Mouse (Mus musculus): ENCODE measurements around the gene Rpl11.
A peak's percentile ranks its signal among the peaks of the same experiment; 100 is the strongest.
"Not testable (repeated sequence)": the region's sequence is repeated elsewhere in the genome, so short reads cannot be mapped to it uniquely, and the experiment has no call there.

Rpl11 gene

DNA sequence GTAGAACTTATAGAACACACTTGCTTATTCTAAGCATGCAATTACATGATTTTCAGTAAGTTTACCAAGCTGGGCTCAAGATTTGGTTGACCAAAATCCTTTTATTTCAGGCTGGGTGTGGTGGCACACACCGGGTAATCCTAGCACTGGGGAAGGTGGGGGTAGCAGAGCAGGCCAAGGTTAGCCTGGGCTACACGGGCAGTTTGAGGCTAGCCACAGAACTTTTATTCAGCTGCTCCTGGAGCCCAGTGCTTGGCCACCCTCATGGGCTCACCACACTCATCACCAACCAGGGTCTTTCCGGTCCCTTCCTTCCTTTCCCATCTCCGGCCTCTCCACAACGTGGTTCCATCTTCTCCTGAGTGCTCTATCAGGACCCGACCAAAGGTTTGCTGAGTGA lies 17.4 kb upstream of the Rpl11 start:
- no peak for DNase-seq (ENCODE audit: low spot score)

DNA sequence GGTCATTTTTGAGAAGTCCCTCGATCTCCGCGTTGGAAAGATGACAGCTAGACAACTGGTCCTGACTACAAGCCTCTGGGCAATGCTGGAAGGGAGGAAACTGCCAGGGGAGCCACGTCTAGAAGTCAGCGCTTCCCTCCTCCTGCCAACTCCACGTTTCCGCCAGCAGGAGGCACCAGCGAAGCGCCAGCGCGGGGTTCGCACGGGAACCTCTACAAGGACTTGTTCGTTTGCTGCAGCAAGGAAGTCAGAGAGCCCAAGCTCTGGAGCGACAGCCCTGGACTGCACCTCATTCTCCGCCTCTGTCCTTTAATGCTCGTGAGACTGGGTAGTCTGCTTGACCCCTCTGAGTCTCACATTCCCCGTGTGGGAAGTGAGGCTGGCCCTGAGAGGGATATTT lies 16.7 kb upstream of the Rpl11 start:
- DNase-seq (ENCODE audit: low spot score): peak; percentile 85

DNA sequence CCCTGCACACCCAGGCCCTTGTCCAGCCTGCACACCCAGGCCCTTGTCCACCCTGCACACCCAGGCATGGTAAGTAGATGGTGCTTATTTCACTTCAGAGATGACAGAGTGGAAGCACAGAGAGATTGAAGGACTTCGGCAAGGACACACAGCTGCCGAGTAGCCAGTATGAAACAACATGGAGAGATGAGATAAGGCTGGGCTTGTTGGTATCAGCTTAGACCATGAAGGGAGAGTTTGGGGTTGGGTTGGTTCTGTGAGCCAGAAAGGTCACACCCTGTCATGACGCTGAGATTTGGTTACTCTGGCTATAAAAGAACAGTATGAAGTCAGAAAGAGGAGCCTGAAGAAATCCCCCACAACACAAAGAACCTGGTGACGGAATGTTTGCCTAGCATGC lies 16.1 kb upstream of the Rpl11 start:
- no peak for DNase-seq (ENCODE audit: low spot score)

DNA sequence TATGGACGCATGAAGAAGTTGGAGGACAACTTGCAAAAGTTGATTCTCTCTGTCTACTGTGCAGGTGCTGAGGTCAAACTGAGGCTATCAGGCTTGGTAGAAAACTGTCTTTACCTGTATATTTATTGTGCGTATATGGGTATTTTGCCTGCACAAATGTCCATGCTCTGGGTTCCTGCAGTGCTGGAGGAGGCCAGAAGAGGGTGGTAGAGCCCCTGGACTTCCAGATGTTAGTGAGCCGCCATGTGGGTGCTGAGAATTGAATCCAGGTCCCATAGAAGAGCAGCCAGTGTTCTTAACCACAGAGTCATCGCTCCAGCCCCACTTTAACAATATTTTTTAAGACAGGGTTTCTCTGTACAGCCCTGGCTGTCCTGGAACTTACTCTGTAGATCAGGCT lies 9.9 kb upstream of the Rpl11 start:
- no peak for DNase-seq (ENCODE audit: low spot score)

DNA sequence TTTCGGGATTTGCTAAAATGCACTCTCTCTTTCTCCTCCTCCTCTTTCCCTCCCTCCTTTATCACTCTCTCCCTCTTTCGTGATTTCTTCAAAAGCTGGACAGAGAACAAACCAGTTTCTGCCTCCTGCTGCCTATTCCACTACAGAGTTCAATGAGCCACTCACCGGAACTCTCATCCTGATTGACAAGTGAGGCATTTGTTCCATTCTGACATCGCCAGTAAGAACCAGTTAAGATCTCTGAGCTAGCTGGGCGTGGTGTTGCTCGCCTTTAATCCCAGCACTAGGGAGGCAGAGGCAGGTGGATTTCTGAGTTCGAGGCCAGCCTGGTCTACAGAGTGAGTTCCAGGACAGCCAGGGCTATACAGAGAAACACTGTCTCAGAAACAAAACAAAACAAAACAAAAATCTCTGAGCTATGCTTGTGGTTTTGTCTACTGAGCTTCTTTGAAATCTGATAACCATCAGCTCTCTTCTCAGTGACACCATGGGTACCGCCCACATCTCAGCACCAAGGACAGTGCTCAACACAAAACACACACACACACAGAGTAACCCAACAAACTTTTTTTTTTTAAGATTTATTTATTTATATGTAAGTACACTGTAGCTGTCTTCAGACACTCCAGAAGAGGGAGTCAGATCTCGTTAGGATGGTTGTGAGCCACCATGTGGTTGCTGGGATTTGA lies 6.7 kb upstream of the Rpl11 start:
- DNase-seq (ENCODE audit: low spot score): not testable (repeated sequence)

DNA sequence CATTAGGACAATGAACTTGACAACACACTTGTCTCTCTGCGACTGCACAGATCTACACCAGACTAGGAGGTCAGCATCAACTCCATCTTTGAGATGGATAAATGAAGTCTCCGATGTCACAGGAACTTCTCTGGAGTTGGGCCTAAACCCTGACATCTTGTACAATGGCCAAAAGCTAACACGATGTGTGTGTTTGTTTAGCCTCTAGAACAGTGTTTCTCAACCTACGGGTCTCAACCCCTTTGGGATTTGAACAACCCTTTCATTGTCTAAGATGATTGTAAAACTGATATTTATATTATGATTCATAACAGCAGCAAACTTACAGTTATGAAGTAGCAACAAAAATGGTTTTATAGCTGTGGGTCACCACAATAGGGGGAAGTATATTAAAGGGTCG lies 4.7 kb upstream of the Rpl11 start:
- no peak for DNase-seq (ENCODE audit: low spot score)

DNA sequence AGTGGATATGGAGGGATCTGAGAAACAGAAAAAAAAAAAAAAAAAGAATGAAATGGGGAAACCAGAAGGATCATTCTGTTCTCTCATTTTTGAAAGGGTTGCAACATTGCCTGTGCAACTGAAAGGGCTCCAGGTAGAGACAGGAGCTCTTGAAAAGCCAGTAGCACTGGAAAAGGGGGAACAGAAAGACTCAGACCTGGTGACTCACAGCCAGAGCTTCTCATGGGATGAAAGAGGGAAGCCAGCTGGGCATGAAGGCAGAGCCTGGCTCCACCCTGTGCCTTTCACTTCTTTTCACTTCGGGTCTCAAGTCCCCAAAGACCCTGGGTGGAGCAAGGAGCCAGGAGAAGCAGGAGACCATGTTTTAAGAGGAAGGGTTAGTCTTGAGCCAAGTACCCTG lies 2.8 kb upstream of the Rpl11 start:
- DNase-seq (ENCODE audit: low spot score): no peak

DNA sequence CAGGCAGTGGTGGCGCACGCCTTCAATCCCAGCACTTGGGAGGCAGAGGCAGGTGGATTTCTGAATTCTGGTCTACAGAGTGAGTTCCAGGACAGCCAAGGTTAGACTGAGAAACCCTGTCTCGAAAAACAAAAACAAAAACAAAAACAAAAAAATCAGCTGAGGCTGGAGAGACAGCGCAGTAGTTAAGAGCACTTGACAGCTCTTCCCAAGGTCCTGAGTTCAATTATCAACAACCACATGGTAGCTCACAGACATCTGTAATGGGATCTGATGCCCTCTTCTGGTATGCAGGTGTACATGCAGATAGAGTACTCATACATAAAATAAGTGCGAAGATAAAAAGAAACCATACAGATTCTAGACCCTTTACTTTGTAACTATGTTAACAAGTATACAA lies 615 bp upstream of the Rpl11 start:
- DNase-seq (ENCODE audit: low spot score): no peak

DNA sequence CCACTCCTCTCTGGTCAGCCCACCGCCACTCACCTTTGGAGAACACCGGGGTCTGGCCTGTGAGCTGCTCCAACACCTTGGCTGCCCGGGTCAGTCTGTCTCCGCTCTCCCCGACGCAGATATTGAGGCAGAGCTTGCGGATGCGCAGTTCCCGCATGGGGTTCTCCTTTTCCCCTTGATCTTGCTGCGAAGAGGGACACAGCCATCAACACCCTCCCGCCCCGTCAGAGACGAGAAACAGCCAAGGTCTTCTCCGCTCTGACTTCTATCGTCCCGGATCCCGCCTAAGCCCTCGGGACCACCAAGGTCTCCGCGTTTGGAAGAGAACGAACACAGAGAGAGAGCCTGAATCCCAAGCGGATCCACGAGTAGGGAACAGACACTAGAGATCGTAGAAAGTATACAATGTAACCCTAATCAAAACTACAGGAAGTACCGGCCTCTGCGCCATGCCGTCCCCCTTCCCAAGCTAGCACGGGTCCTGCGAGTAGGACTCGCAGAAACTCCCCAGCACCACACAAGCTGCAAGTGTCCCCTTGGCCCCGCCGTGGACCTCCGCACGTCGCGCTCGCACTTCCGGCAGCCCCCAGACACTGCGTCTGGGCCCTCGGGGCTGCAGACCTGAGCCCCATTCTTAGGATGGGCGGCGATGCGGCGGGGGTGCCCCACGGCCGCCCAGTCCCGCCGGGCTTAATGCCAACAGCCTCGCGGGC lies 538 bp downstream of the Rpl11 start:
- no peak for DNase-seq (ENCODE audit: low spot score)

DNA sequence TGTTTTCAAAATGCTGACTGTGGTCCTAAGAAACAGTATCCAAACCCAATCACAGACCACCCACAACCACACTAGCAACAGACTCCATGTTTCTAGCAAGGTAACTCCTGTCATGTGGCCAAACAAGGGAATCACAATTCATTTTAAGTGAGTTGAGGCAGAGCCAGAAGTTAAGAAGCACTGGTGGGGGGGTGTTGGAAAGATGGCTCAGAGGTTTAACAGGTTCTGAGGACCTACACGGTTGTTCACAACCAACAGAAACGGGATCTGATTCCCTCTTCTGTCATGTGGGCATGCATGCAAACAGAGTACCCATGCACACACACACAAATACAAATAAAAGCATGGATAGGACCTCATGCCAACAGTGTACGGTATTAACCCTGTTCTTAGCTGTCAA lies 1.2 kb downstream of the Rpl11 start:
- DNase-seq (ENCODE audit: low spot score): no peak

DNA sequence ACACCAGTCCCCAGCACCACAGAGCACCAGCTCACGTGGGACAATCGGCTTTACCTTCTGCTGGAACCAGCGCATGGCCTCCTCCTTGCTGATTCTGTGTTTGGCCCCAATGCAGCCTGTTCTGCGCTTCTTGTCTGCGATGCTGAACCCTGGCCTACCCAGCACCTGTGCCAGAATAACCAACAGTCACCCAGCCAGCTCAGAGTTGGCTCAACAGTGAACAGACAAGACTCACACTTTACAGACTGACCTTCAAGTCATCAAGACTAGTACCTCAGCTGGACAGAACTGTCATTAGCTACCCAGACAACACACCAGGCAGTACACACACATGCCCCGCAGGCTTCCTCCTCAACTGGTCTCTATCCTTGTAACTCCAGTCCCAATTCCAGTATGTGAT lies 3.0 kb downstream of the Rpl11 start:
- DNase-seq (ENCODE audit: low spot score): no peak

DNA sequence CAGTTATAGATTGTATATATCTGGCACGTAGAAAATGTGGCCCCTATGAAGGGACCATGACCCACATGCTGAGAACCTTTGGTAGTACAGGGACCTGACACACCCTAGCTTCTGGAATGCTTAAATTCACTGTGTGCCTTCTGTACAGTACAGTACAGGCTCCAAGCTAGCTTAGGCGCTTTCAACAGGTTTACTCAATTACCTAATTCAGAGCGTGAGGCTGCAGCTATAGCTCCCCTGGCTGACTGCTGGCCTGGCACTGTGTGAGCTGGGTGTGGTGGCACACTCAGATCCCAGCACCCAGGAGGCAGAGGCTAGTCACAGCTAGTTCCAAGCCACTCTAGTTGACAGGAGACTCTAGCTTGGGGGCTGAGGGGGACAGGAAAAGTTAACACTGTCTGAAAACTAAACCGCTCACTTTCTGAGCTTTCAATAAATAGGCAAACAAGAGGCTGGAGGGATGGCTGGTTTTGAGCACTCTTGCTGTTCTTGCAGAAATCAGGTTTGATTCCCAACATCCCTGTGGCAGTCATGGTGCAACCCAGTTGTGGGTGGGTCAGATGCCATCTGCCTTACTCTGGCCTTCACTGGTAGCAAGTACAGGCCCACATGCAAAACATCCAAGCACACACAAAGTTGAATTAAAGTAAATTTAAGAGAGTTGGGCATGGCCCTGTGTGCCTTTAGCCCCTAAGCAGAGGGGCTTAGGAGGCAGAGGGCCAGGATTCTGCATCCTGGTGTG lies 4.8 kb downstream of the Rpl11 start:
- no peak for DNase-seq (ENCODE audit: low spot score)

DNA sequence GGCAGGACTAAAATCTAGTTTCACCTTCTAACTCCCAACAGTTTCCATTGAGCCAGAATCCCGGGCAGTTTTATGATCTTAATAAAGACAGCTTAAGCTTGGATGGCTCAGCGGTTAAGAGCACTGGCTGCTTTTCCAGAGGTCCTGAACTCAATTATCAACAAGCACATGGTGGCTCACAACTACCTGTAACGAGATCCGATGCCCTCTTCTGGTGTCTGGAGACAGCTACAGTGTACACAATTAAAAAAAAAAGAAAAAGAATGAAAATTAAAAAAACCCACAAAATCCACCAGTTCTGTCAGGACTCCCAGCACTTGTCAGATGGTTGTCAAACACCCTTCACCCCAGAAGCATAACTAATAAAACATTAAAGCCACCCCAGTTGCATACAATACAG lies 5.6 kb downstream of the Rpl11 start:
- no peak for DNase-seq (ENCODE audit: low spot score)

DNA sequence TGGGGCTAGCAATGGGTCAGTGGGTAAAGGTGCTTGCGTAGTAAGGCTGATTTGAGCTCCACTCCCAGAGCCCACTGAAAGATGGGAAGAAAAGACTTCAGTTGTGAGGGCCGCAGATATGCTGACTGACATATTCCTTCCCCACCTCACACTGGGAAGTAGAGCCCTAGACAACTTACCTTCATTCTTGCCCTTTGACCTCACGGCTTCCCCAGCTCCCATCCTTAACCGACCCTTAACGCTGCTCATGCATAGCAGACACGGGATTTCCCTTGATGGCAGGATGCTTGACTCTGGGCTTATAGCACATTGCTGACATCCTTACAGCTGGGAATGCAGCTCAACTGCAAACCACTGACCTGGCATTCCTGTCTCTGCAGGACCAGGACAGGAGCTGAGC lies 6.3 kb downstream of the Rpl11 start:
- DNase-seq (ENCODE audit: low spot score): no peak

DNA sequence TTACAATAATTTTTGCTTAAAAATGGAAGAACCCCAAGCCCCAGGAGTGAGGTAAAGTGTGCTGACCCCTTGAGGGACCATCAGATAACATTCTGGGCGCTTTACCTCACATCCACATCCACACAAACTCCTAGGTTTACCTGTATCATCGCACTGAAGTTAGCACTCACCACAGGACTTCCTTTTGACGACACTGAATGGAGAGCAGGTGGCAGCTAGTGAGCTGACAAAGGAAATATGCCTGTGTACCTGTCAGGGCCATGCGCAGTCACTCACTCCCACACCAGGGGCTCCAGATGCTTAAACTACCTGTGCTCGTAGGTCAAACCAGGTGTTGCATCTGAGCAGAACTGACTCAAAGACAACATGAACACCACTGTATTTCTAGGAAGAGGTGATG lies 8.1 kb downstream of the Rpl11 start:
- DNase-seq (ENCODE audit: low spot score): no peak

DNA sequence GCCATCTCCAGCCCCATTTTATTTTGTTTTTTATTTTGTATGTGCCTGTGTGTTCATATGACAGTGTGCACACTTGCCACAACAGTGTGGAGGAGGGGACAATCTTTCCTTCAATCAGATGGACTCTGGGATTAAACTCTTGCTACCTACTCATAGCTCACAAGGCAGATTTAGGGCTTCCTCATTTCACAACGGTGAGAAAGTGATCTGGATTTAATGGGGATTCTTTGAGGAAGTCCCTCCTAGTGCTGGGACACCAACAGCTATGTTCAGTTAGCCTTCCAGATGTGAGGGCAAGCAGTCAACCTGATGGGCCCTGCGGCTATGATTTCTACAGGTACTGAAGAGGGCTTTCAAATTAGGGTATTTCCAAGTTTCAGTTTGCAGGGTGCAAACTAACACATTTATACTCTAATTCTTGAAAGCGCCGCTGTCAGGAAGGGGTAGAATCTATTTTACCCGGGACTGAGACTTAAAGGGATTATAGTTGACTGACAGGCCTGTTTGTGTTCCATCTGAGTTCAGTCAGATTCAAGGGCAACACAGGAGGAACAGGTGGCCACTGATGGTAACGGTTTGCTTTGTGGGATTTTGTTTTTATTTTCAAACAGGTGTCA lies 9.3 kb downstream of the Rpl11 start:
- no peak for DNase-seq (ENCODE audit: low spot score)

DNA sequence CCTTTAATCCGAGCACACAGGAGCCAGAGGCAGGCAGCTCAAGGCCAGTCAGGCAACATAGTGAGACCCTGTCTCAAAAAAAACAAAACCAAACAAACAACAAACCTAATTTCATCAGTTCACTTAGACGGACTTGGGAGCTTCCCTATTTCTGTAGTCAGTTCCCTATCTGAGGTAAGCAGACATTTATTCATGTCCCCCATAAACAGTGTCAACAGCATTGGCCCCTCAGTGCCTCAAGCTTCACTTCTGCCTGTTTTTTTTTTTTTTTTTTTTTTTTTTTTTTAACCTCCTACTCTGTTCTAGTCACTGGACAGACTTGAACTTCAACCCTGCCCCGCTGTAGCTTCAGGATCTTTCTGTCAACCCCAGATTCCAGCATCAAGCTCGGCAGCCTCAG lies 18.1 kb downstream of the Rpl11 start:
- no peak for DNase-seq (ENCODE audit: low spot score)

DNA sequence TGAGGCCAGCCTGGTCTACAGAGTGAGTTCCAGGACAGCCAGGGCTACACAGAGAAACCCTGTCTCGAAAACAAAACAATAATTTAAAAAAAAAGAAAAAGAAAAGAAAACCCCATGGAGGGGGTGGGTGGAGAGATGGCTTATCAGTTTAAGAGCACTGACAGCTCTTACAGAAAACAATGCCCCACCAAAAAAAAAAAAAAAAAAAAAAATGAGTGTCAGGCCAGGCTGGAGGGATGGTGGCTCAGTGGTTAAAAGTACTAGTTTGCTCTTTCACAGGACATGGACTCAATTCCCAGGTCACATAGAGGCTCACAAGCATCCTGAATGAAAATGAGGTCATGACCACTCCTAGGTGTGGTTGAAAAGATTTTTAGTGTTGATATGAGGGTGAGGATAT lies 20.0 kb downstream of the Rpl11 start:
- no peak for DNase-seq (ENCODE audit: low spot score)

DNA sequence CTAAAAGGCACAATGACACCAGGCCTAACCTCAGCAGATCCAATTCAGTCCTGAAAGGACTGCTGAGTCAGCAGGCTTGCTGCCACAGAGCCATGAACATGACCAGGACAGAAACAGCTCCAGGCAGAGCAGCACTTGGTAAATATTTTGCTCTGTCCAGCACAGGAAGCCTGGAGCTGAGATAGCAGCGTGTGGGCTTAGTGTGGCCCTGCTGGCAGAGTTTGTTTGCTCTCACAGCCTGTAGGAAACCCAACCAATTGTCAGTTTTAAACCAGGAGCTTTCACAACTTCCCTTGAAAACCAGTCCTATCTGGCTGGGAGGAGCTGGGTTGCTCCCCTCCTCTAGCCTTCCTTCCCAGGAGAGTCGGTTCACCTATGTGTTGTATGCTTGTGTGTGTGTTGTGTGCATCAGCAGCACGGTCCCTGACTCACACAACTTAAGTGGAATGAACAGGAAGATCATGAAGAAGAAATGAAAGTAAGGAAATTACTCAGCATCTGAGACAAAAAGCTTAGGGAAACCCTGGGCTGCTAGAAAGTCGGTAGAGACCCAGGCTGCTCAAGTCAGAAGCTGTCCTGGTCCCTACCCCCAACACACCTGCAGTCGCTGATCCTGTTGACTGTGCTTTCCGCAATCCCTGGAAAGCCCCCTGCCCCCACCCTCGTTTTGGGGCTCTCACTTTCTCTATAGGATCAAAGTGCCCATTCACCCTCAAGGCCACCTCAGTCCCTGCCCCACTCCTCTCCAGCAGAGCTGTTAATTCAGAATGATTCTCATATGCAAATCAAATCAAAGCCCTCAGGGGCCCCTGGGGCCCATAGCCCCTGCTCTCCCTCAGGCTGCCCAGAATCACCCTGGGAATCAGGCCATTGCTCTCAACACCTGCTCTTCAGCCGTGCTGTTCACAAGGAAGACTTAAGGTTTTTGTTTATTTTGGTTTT lies 22.0 kb downstream of the Rpl11 start:
- DNase-seq (ENCODE audit: low spot score): peak; percentile 44

DNA sequence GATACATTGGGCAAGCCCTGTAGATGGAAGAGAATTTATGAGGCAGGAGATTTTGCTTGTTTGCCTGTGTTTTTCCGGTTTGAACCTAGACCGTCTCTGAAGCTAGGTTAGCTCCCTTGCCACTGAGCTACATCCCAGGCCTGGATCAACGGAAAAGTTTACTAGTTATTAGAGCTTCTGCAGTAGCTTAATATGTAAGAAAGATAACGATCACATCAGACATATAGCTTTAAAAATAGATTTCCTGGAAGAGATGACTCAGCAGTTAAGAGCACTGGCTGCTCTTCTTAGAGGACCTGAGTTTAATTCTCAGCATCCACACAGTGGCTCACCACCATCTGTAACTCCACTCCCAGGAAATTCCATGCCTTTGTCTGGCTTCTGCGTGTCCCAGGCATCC lies 24.5 kb downstream of the Rpl11 start:
- no peak for DNase-seq (ENCODE audit: low spot score)

DNA sequence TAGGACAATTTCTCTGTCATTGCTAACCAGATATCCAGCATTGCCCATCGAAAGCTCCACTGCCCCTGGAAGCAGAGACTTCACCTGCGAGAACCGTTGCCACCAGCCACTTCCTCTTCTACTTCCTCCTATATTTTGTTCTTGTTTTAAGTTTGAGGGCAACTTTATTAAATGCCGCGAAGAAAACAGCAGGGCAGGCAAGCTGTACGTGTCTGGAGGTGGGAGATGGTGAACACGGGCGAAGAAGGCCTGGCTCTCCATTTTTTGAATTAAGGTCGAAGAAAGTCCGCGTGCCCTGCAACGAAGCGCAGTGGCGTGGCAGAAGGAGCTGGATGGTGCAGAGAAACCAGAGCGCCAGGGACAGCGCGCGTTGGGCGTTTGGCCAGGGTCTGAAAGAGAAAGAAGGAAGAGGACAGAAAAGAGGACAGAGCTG lies 25.1 kb downstream of the Rpl11 start:
- DNase-seq (ENCODE audit: low spot score): no peak

Data from ovary, postnatal 36 days (tissue).